Mouse (Mus musculus) lung, adult 2 months (tissue): ENCODE measurements at regions not wholly inside any gene's neighbourhood (a gene's known extent, or its start where the extent isn't known, plus 50 kb on each side); places are given as distances from the start of the nearest gene placed in this dataset.

ENCODE experiments used
- CTCF ChIP-seq: fragments of 200-500 bp; IDR thresholded peaks from 2 replicates; pipeline ENCODE4 v1.5.1; 2011; ENCODE audit warnings: mild to moderate bottlenecking, low read length, control low read depth; ENCODE audit not compliant: insufficient read depth
- POLR2A ChIP-seq: fragments of 200-500 bp; IDR thresholded peaks from 2 replicates; pipeline ENCODE4 v1.6.1; 2011; ENCODE audit warnings: low read depth, mild to moderate bottlenecking, control low read depth, low read length, borderline replicate concordance; ENCODE audit errors: extremely low read depth

DNA sequence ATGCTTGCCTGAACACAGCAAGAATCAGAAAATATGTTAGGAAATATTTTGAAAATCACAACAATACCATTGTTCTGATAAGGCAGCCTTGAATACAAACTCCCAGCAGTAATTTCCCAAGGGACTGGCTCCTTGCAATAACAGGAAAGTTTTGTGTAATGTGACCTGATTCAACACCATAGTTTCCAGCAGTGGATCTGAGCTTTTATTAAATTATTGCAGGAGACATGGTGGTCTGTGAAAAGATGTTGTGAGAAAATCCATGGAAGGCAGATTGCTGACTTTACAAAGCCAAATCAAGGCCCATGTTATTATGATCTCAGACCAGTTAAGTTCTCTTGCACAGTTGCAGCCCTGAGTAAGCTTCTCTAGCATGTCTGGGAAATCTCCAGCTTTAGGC, 116.1 kb downstream of the Rdh14 start:
- no peak for TF ChIP-seq POLR2A
- TF ChIP-seq CTCF, result no peak
